Mouse (Mus musculus): Measurements from ENCODE around the gene Ptgis. TPM values are rescaled to one million over a fixed set of nuclear protein-coding genes. Genes with fewer than 3 reads are reported as not detected.

Gene Ptgis
- 2.0 and 4.3 TPM in 2 replicates for polyA plus RNA-seq (2012; ENCODE audit: insufficient read depth, insufficient read length, missing spikeins)

DNA sequence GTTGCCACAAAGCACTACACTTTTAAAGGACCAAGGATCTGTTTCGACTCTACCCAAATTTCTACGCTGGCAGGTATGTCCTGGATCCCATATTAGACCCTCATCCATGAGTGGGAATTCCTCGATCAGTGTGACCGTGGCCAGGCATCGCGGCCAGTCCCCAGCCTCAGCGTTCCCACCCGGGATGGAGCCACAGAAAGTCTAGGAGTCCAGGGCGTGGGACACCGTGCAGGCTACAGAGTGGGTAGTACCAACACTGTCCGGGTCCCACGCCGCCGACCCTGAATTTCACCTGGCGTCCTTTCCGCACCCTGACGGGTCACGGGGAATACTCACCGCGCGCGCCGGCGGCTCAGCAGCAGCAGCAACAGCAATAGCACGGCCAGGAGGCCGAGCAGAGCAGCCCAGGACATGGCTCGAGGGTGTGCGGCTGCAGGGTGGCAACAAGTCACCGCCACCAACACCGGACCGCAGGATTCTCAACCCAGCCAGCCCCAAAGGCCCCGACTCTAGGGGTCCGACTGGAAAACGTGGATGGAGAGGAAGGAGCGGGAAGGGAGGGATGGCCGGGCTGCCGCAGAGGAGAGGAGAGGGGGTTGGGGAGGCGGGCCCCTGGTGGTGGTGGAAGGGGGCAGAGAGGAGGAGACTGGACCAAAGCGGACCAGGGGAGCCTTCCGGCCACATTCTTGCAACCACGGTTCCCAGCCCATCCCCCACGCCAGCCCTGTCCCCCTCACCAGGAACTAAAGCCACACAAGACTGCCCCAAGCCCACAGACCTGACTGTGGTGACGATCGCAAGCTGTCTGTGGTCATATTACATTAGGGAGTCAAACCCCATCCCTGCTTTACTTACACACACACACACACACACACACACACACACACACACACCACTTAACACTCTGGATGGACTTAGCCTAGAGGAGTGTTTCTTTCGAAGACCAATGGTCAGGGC, at the start of gene Ptgis:
Gene Ptgis (minus strand): TSS at position 597 of the 957 bp plus-strand sequence.
- no peak within 1 kb of the TSS; the same call in 1 of the 2 replicates for H3K4me3 ChIP-seq (ENCODE audit: insufficient read depth, low read depth, low read length)
- H3K4me1 ChIP-seq (ENCODE audit: control insufficient read depth, insufficient read depth, insufficient read length, low read length), result no peaks in the 10 kb centered on the region
- no peak within 1 kb of the TSS for H3K27ac ChIP-seq (replicated peaks; ENCODE audit: low read depth, low read length)

DNA sequence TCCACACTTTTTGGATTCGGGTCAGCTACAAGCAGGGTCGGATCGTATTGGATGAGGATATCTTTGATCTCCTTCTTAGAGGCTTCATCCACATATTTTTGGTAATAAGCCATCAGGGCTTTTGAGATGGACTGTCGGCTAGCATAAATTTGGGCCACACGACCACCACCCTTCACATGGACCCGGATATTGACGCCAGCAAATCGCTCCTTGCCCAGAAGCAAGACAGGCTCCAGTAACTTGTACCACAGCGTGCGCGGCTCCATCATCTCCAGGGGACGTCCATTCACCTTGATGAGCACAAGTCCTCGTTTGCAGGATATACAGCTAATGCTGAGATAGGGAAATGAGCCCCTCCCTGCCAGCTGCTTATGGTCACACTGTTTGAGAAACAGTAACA, 41.1 kb upstream of the Ptgis start:
- H3K4me1 ChIP-seq (ENCODE audit: control insufficient read depth, insufficient read depth, insufficient read length, low read length), result no peaks in the 10 kb centered on the region
- no peak overlapping the region for H3K27ac ChIP-seq (replicated peaks; ENCODE audit: low read depth, low read length)
- H3K4me3 ChIP-seq (ENCODE audit: insufficient read depth, low read depth, low read length), result no peak overlapping the region

DNA sequence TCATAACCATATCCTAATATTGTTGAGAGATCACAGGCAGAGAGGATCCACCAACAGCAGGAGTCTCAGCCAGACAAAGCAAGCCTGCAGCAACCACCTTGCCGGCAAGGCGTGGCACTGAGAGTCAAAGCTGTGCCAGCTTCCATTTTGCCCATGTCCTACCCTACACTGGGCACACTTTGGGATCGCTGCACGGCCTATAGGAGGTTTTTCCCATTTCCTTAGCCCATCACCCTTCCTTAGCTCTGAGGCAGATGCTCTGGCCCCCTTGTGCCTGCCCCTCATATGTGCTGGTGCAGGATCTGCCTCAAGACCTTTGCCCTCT, 40.5 kb upstream of the Ptgis start:
- no peak overlapping the region for H3K4me3 ChIP-seq (ENCODE audit: insufficient read depth, low read depth, low read length)
- no peaks in the 10 kb centered on the region for H3K4me1 ChIP-seq (ENCODE audit: control insufficient read depth, insufficient read depth, insufficient read length, low read length)
- H3K27ac ChIP-seq (replicated peaks; ENCODE audit: low read depth, low read length), result no peak overlapping the region

DNA sequence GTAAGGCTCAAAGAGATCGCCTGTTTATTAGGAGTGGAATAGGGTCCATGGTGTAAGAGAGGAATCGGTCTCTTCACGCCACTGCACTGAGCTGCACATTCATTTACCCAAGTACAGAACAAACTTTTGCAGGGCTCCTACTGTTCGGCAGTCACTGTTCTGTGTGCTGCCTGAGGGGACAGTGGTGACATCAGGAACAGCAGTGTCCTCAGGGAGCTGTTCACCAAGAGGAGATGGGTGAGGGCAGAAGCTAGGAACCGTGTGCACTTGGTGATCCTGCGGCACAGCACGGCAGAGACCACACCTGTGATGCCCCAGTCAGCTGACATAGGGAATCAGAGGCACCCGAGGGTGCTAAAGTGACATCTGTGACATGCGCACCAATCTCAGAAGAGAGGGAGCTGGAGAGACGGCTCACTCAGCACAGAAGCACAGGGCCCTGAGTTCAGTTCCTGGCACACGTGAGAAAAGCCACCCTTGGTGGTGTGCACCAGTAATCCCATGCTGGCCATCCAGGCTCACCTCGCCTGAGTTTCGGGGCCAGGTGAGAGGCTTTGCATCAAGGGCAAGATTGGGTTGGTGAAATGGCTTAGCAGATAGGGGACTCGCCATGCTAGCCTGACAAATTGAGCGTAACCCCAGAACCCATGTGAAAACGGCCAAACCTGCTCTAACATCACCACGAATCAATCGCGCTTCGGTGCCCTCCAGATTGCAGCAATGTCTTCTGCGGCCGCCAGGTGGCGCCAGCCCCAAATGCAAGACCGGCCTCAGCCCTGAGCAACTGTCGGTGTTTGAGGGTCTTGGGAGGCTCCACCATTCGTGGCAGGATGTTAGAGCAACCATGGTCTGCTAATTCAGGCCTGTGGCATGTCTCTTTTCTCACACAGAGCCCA, 39.9 kb upstream of the Ptgis start:
- Histone ChIP-seq H3K4me3 (ENCODE audit: insufficient read depth, low read depth, low read length) (no peak overlapping the region), H3K27ac (replicated peaks; ENCODE audit: low read depth, low read length) (no peak overlapping the region), H3K4me1 (ENCODE audit: control insufficient read depth, insufficient read depth, insufficient read length, low read length) (no peaks in the 10 kb centered on the region)

DNA sequence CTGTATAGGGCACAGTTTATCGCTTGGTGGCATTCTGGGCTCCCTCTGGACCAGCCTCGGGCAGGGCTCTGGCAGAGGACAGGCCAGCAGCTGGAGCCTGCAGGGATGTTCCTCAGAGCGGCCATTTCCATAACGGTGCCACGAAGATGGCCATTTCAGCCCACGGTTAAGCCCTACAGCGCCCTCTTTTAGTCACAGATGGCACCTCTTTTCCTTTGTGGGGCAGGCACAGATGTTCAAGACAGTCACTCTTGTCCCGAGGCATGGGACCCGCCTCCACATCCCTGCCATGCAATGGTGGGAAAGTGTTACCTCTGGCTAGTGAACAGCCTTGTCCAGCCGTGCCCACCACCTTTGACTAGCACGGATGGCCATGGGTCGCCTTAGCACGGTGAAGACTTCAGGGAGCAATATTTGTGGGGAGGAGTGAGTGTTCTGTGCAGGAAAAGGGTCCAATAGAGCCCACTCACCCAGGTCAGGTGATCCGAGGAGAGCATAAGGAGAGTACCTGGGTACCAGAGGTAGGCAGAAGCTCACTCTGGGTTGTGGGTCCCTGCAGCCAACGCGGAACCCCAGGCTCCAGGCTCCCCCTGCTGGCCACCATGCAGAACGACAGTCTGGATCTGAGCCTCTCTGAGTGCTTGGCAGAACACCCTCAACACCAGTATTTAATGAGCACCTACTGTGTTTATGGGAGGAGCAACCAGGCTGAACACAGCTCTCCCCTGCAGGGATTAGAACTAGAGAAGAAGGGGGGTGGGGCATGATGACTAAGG, 38.5 kb upstream of the Ptgis start:
- Histone ChIP-seq H3K4me3 (ENCODE audit: insufficient read depth, low read depth, low read length) (no peak overlapping the region), H3K4me1 (ENCODE audit: control insufficient read depth, insufficient read depth, insufficient read length, low read length) (no peaks in the 10 kb centered on the region), H3K27ac (replicated peaks; ENCODE audit: low read depth, low read length) (no peak overlapping the region)

DNA sequence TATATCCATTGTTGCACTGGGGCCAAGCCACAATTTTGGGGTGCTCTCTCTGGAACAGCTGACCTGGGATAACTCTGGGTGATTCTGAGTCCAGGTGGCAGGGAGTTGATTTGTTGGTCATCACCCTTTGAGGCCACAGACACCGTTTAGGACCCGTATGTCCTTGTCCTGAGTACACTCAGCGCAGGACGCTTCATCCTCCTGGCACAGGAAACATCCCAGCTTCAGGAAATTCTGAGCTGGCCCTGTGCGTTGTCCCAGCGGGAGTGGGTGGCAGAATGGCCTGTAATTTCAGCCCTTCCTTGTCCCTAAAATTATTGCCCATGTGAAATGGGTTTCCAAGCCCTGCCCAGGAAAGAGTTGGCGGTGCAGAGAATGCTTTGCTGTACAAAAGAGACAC, 37.6 kb upstream of the Ptgis start:
- H3K4me1 ChIP-seq (ENCODE audit: control insufficient read depth, insufficient read depth, insufficient read length, low read length), result no peaks in the 10 kb centered on the region
- no peak overlapping the region for H3K4me3 ChIP-seq (ENCODE audit: insufficient read depth, low read depth, low read length)
- no peak overlapping the region for H3K27ac ChIP-seq (replicated peaks; ENCODE audit: low read depth, low read length)

DNA sequence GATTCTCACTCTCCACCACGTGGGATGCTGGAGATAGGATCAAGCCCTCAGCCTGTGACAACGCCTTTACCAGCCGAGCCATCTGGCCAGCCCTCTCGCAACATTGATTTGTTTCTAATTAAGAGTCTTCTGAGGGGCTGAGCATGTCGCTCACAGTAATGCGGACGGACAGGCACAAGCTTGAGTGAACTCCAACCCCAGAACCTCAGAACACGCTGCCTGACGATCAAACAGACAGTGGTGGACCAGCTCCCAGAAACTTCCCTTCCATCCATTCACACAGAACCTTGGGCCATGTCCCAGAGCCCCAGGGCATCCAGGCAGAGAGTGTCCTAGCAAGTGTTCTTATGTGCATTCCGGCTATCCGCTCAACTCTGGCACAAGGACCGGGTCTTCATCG, 36.6 kb upstream of the Ptgis start:
- Histone ChIP-seq H3K27ac (replicated peaks; ENCODE audit: low read depth, low read length) (no peak overlapping the region), H3K4me3 (ENCODE audit: insufficient read depth, low read depth, low read length) (no peak overlapping the region), H3K4me1 (ENCODE audit: control insufficient read depth, insufficient read depth, insufficient read length, low read length) (no peaks in the 10 kb centered on the region)

DNA sequence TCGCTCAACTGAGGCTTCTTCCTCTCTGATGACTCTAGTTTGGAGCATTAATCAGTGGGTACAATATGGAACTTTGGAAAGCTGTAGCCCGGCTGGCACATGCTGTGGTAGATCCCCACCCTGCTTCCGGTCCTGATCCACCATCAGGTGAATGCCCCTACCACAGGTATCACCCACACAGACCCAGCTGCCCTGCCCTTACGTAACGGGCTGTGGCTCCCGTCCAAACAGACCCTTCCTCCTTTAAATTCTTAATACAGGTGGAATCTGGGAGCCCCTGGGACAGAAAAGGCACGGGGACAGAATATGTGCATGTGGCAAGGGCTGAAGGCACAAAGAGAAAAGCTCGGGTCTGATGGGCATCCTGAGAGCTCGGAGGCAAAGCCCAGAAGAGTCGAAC, 35.5 kb upstream of the Ptgis start:
- no peak overlapping the region for H3K27ac ChIP-seq (replicated peaks; ENCODE audit: low read depth, low read length)
- H3K4me3 ChIP-seq (ENCODE audit: insufficient read depth, low read depth, low read length), result no peak overlapping the region
- no peaks in the 10 kb centered on the region for H3K4me1 ChIP-seq (ENCODE audit: control insufficient read depth, insufficient read depth, insufficient read length, low read length)

DNA sequence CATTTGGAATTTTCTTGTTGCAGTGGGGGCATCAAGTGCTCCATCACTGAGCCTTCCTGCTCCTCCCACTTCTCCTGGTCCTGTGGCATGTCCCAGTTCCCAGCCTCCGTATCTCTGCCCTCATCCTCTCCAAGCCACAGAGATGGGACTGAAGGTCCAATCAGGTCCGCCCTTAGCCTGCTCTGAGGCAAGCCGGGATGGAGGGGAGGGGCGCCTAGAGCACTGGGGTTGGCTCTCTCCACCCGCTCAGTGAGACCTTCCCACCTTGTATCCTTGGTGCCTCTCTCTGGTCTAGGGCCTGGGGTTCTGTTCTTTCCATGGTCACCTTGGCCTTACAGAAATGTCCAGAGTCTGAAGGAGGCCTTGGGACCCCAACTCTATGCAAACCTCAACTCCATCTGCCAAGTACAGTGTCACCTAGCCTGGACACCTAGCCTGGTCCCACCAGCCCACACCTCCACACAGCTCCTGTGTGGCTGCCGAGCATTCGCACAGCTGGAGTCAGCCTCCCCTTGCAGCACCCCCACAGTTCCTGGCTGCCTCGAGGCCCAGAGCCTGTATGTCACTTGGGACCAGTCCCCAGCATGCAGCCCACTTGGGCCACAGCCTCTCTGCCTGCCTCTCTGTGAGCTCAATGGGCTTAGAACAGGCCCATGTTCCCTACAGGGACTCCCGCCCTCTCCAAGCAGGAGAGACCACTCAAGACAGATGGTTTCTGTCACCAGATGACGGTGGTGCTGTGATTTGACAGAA, 34.5 kb upstream of the Ptgis start:
- Histone ChIP-seq H3K4me1 (ENCODE audit: control insufficient read depth, insufficient read depth, insufficient read length, low read length) (no peaks in the 10 kb centered on the region), H3K4me3 (ENCODE audit: insufficient read depth, low read depth, low read length) (no peak overlapping the region), H3K27ac (replicated peaks; ENCODE audit: low read depth, low read length) (no peak overlapping the region)

DNA sequence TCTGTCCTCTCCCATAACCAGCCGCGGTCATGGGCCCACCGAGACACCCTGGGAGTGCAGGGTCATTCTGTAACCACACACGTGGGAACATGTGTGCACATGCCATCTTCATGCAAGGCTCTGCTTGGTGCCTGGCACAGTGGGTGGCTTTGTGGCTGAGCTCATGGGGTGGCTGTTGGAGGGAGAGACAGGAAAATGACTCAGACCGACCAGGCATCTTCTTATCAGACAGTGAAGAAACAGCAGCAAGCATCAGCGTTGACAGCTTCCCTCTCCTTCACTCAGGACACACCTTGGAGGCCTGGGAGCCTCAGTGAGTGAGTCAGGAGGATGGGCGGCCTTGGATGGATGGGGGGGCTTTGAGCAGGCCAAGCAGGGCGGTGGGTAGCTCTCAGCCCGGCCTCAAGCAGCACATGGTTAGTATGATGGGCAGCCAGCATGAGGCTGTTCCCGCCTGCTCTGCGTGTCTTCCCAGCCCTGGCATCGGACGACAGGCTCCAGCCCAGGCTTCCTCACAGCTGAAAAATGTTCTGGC, 32.9 kb upstream of the Ptgis start:
- Histone ChIP-seq H3K27ac (replicated peaks; ENCODE audit: low read depth, low read length) (no peak overlapping the region), H3K4me1 (ENCODE audit: control insufficient read depth, insufficient read depth, insufficient read length, low read length) (no peaks in the 10 kb centered on the region), H3K4me3 (ENCODE audit: insufficient read depth, low read depth, low read length) (no peak overlapping the region)

DNA sequence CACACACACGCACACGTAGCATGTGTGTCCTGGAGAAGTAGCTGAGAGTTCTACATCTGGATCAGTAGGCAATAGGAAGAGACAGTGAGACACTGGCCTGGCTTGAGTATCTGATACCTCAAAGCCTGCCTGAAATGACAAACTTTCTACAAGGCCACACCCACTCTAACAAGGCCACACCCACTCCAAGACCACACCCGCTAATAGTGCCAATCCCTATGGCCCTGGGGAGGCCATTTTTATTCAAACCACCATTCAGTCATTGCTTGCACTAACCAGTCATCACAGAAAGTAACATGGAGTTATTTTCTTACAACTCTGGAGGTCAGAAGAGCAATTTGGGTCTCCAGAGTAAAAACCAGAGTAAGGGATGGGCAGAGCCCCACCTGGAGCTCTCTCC, 32.3 kb upstream of the Ptgis start:
- H3K27ac ChIP-seq (replicated peaks; ENCODE audit: low read depth, low read length), result no peak overlapping the region
- no peak overlapping the region for H3K4me3 ChIP-seq (ENCODE audit: insufficient read depth, low read depth, low read length)
- H3K4me1 ChIP-seq (ENCODE audit: control insufficient read depth, insufficient read depth, insufficient read length, low read length), result no peaks in the 10 kb centered on the region

DNA sequence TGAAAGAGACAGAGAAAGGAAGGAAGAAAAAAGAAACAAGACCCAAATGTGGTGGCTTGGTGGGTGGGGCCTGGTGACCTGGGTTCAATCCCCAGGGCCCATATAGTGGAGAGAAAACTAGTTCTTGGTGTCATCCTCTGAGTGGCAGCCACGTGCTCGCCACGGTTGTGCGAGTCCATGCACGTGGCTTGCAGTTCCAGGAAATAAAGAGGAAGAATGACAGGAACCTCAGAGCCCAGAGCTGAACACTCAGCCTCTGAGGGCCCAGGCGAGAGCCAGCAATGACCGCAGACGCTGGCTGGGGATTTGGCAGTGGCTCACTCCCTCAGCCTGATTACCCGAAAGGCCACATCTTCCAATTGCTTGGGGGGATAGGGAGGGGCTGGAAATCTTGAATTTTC, 30.7 kb upstream of the Ptgis start:
- H3K4me3 ChIP-seq (ENCODE audit: insufficient read depth, low read depth, low read length), result no peak overlapping the region
- no peak overlapping the region for H3K27ac ChIP-seq (replicated peaks; ENCODE audit: low read depth, low read length)
- no peaks in the 10 kb centered on the region for H3K4me1 ChIP-seq (ENCODE audit: control insufficient read depth, insufficient read depth, insufficient read length, low read length)

DNA sequence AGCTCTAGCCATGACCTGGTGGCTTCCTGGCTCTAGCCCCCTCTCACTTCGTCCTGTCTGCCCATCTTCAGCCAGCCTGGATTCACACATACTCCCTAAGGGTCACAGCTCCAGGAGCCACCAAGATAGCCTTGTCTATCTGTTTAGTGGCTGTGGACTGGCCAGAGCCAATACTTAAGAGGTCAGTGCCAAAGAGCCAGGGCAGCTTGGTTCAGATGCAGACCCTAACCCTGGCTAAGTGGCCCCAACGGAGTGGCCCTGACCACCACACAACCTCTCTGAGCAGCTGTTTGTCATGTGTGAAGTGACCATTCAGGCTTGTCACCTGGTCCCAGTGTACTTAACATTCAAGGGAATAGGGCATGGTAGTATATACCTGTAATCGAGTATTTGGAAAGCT, 30.1 kb upstream of the Ptgis start:
- Histone ChIP-seq H3K4me3 (ENCODE audit: insufficient read depth, low read depth, low read length) (no peak overlapping the region), H3K27ac (replicated peaks; ENCODE audit: low read depth, low read length) (no peak overlapping the region), H3K4me1 (ENCODE audit: control insufficient read depth, insufficient read depth, insufficient read length, low read length) (no peaks in the 10 kb centered on the region)

DNA sequence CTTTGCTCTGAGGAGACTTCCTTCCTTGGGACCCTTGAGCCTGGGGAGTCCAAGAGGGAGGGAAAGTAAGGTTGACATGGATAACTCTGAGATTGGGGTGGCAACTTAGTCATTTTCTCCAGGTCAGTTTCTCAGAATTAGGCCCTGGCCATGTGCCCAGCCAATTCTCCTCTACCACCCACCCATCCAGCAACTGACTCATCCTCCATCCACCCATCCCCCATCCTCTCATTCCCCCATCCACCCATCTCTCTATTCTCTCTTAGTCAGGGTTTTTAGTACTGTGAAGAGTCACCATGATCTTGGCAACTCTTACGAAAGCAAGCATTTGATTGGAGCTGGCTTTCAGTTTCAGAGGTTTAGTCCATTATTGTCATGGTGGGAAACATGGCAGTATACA, 28.3 kb upstream of the Ptgis start:
- Histone ChIP-seq H3K4me3 (ENCODE audit: insufficient read depth, low read depth, low read length) (no peak overlapping the region), H3K4me1 (ENCODE audit: control insufficient read depth, insufficient read depth, insufficient read length, low read length) (no peaks in the 10 kb centered on the region), H3K27ac (replicated peaks; ENCODE audit: low read depth, low read length) (no peak overlapping the region)

All from brown adipose tissue, adult 24 weeks (tissue).